Mouse (Mus musculus): ENCODE data around the gene Fam129b. TPM values are rescaled to one million over a fixed set of nuclear protein-coding genes. Genes with fewer than 3 reads are reported as not detected.

Fam129b gene
- 40.9 and 47.9 TPM in 2 replicates for polyA plus RNA-seq (2016; fragmentation: Nextera tagmentation; extraction: Ambion mirVana)

GRCm38 (mm10) chr2:32875675-32876489, at the start of gene Fam129b:
TSS of gene Fam129b (plus strand) at chr2:32876114.
- Histone ChIP-seq H3K27me3 (ENCODE audit: low read depth, poor library complexity, severe bottlenecking) (no peaks in the 10 kb centered on the region), H3K4me1 (peaks cover 68% of the 10 kb centered on the region)

GRCm38 (mm10) chr2:32828979-32829676, 46.8 kb upstream of the Fam129b start:
- H3K36me3 ChIP-seq, result no peaks in the 10 kb centered on the region
- 85% methylated on average over 11 of the region's 11 CpGs for WGBS
- DNase-seq (ENCODE audit: low spot score), result no peak
- peaks cover 10% of the 10 kb centered on the region for H3K4me1 ChIP-seq
- H3K4me3 ChIP-seq, result no peak overlapping the region
- no peaks in the 10 kb centered on the region for H3K27me3 ChIP-seq (ENCODE audit: low read depth, poor library complexity, severe bottlenecking)
- H3K27ac ChIP-seq, result no peak overlapping the region
- no peaks in the 10 kb centered on the region for H3K9me3 ChIP-seq (replicated peaks)

More at GRCm38 (mm10) chr2:32875675-32876489, at the start of gene Fam129b:
- Histone ChIP-seq H3K36me3 (peaks cover 1% of the 10 kb centered on the region), H3K4me3 (peak within 1 kb of the TSS; percentile 74), H3K9me3 (replicated peaks) (no peaks in the 10 kb centered on the region), H3K27ac (peak within 1 kb of the TSS; percentile 95)
- under 1% methylated on average over 68 of the region's 68 CpGs for WGBS
- DNase-seq (ENCODE audit: low spot score), result peak; percentile 95

- no peak for DNase-seq (ENCODE audit: low spot score)
- Histone ChIP-seq H3K4me1 (peaks cover 21% of the 10 kb centered on the region), H3K4me3 (no peak overlapping the region), H3K27ac (no peak overlapping the region), H3K27me3 (ENCODE audit: low read depth, poor library complexity, severe bottlenecking) (no peaks in the 10 kb centered on the region), H3K36me3 (no peaks in the 10 kb centered on the region), H3K9me3 (replicated peaks) (no peaks in the 10 kb centered on the region)
- 71% methylated on average over 7 of the region's 7 CpGs for WGBS
Observed at GRCm38 (mm10) chr2:32834496-32834895, 41.4 kb upstream of the Fam129b start.

GRCm38 (mm10) chr2:32835588-32835987, 40.3 kb upstream of the Fam129b start:
- Histone ChIP-seq H3K27me3 (ENCODE audit: low read depth, poor library complexity, severe bottlenecking) (no peaks in the 10 kb centered on the region), H3K27ac (no peak overlapping the region), H3K4me1 (peaks cover 21% of the 10 kb centered on the region), H3K4me3 (no peak overlapping the region), H3K36me3 (no peaks in the 10 kb centered on the region), H3K9me3 (replicated peaks) (no peaks in the 10 kb centered on the region)
- no peak for DNase-seq (ENCODE audit: low spot score)

- Histone ChIP-seq H3K27ac (no peak overlapping the region), H3K9me3 (replicated peaks) (no peaks in the 10 kb centered on the region), H3K4me3 (no peak overlapping the region), H3K27me3 (ENCODE audit: low read depth, poor library complexity, severe bottlenecking) (no peaks in the 10 kb centered on the region), H3K36me3 (no peaks in the 10 kb centered on the region), H3K4me1 (peaks cover 16% of the 10 kb centered on the region; the same call in 1 of the 2 replicates)
- no peak for DNase-seq (ENCODE audit: low spot score)
- WGBS, result 59% methylated on average over 9 of the region's 9 CpGs
Observed at GRCm38 (mm10) chr2:32838147-32838884, 37.6 kb upstream of the Fam129b start.

GRCm38 (mm10) chr2:32839261-32839660, 36.7 kb upstream of the Fam129b start:
- Histone ChIP-seq H3K27ac (no peak overlapping the region), H3K9me3 (replicated peaks) (no peaks in the 10 kb centered on the region), H3K4me3 (no peak overlapping the region), H3K27me3 (ENCODE audit: low read depth, poor library complexity, severe bottlenecking) (no peaks in the 10 kb centered on the region), H3K36me3 (no peaks in the 10 kb centered on the region), H3K4me1 (peaks cover 16% of the 10 kb centered on the region; the same call in 1 of the 2 replicates)
- no peak for DNase-seq (ENCODE audit: low spot score)
- 74% methylated on average over 2 of the region's 2 CpGs for WGBS

GRCm38 (mm10) chr2:32841099-32841498, 34.8 kb upstream of the Fam129b start:
- no peak overlapping the region; the same call in 1 of the 2 replicates for H3K27ac ChIP-seq
- H3K9me3 ChIP-seq (replicated peaks), result no peaks in the 10 kb centered on the region
- peaks cover 6% of the 10 kb centered on the region; the same call in 1 of the 2 replicates for H3K27me3 ChIP-seq (ENCODE audit: low read depth, poor library complexity, severe bottlenecking)
- H3K36me3 ChIP-seq, result no peaks in the 10 kb centered on the region
- no peak for DNase-seq (ENCODE audit: low spot score)
- 67% methylated on average over 5 of the region's 5 CpGs for WGBS
- peaks cover 20% of the 10 kb centered on the region for H3K4me1 ChIP-seq
- H3K4me3 ChIP-seq, result no peak overlapping the region

DNA sequence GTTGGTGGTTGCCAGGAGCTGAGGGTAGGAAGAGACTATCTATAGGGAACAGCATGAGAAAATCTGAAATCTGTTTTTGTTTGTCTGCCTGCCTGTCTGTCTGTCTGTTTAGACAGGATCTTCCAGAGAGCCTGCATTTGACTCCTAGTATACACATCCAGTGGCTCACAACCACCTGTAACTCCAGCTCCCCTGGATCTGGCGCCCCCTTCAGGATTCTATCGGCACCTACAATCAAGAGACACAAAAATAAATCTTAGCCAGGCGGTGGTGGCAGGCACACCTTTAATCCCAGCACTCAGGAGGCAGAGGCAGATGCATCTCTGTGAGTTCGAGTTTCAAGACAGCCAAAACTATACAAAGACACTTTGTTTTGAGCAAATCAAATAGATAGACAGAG, 33.4 kb upstream of the Fam129b start:
- no peaks in the 10 kb centered on the region for H3K36me3 ChIP-seq
- peaks cover 6% of the 10 kb centered on the region; the same call in 1 of the 2 replicates for H3K27me3 ChIP-seq (ENCODE audit: low read depth, poor library complexity, severe bottlenecking)
- H3K4me1 ChIP-seq, result peaks cover 28% of the 10 kb centered on the region
- no peak for DNase-seq (ENCODE audit: low spot score)
- 42% methylated on average over 4 of the region's 4 CpGs for WGBS
- no peak overlapping the region for H3K4me3 ChIP-seq
- H3K27ac ChIP-seq, result no peak overlapping the region
- H3K9me3 ChIP-seq (replicated peaks), result no peaks in the 10 kb centered on the region

DNA sequence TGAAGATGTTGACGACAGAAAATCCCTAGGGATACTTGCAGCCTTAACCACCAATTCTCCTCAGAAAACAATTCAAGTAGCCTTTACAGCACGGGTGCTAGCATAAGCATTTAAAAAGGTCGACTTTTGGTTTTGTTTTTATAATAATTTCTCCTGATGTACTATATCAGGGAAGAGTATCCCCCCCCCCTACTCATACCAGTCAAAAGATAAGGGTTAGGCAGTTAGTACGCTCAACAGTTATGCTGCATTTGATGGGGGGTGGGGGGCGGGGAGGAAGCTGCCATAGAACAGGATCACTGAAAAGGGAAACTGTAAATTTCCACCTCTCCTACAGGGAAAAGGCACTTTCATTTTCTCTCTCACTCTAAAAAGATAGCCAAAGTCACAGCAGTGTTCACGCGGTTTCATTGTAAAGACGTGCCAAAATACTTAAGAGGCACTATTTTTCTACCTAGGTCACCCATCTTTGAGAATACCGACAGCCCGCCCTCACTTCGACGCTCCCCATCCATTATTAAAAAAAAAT, 30.3 kb upstream of the Fam129b start:
- 7% methylated on average over 12 of the region's 12 CpGs for WGBS
- H3K4me3 ChIP-seq, result peak overlapping the region; percentile 88
- DNase-seq (ENCODE audit: low spot score), result no peak
- no peaks in the 10 kb centered on the region for H3K36me3 ChIP-seq
- no peaks in the 10 kb centered on the region for H3K9me3 ChIP-seq (replicated peaks)
- peaks cover 16% of the 10 kb centered on the region for H3K4me1 ChIP-seq
- peaks cover 8% of the 10 kb centered on the region; the same call in 1 of the 2 replicates for H3K27me3 ChIP-seq (ENCODE audit: low read depth, poor library complexity, severe bottlenecking)
- peak overlapping the region; percentile 85 for H3K27ac ChIP-seq

DNA sequence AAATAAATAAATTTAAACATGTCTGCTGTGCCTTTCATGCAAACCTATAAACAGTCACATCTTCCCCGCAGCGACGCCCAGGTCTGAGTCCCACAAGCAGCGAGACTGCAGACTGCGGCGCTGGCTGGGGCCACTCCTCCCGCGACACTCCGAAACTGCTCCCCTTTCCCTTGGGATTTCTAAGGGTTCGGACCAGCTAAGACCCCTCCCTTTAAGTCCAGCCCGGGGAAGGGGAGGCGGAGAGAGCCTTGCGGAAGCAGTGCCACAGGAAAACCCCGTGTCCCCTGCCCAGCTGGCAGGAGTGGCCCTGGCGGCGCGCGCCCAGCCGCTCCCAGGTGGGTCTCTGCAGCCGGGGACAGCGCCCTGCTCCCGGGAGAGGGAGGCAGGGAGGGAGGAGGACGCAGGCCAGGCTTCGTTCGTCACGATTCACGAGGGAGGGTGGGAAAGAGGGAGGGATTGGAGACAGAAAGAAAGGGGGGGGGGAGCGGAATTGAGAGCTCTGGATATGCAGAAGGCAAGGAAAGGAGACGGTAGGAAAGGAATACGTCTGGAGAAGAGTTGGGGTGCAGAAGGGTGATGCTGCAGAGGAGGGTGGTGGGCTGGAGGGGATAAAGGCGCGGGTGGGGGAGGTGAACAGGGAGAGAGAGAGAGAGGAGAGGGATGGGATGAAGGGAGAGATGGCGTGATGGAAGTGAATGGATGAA, 29.7 kb upstream of the Fam129b start:
- peak overlapping the region; percentile 85 for H3K27ac ChIP-seq
- under 1% methylated on average over 33 of the region's 33 CpGs for WGBS

GRCm38 (mm10) chr2:32846805-32847467, 29.0 kb upstream of the Fam129b start, which contains the start of gene Stxbp1:
TSS of gene Stxbp1 (minus strand) at chr2:32847245.
- Histone ChIP-seq H3K27ac (peak within 1 kb of the TSS; percentile 85), H3K36me3 (no peaks in the 10 kb centered on the region), H3K4me3 (peak within 1 kb of the TSS; percentile 88), H3K27me3 (ENCODE audit: low read depth, poor library complexity, severe bottlenecking) (peaks cover 21% of the 10 kb centered on the region), H3K9me3 (replicated peaks) (no peaks in the 10 kb centered on the region), H3K4me1 (peaks cover 17% of the 10 kb centered on the region)
- peak; percentile 92 for DNase-seq (ENCODE audit: low spot score)
- under 1% methylated on average over 78 of the region's 78 CpGs for WGBS

More for the DNA sequence above, 29.7 kb upstream of the Fam129b start:
- DNase-seq (ENCODE audit: low spot score), result peak; percentile 69
- peaks cover 16% of the 10 kb centered on the region for H3K4me1 ChIP-seq
- H3K9me3 ChIP-seq (replicated peaks), result no peaks in the 10 kb centered on the region
- H3K4me3 ChIP-seq, result peak overlapping the region; percentile 88
- no peaks in the 10 kb centered on the region for H3K36me3 ChIP-seq
- H3K27me3 ChIP-seq (ENCODE audit: low read depth, poor library complexity, severe bottlenecking), result peaks cover 14% of the 10 kb centered on the region
